Mouse (Mus musculus): Measurements from ENCODE around the gene Peli1. TPM values are rescaled to one million over a fixed set of nuclear protein-coding genes. Genes with fewer than 3 reads are reported as not detected.

Gene Peli1
- total and polyA plus RNA-seq, 2 experiments from 2014 or later: 37.3 to 37.7 TPM

GRCm38 (mm10) chr11:21103186-21103585, 12.1 kb downstream of the Peli1 start:
- Histone ChIP-seq H3K27me3 (ENCODE audit: insufficient read depth, low read length) (no peaks in the 10 kb centered on the region), H3K9me3 (ENCODE audit: low read length) (no peaks in the 10 kb centered on the region), H3K4me1 (ENCODE audit: insufficient read depth, low read length) (no peaks in the 10 kb centered on the region), H3K9ac (replicated peaks; ENCODE audit: low read length, poor library complexity, severe bottlenecking) (no peak overlapping the region), H3K4me3 (ENCODE audit: low read depth, low read length) (no peak overlapping the region), H3K36me3 (ENCODE audit: insufficient read depth, low read length) (no peaks in the 10 kb centered on the region), H3K27ac (ENCODE audit: low read depth, low read length) (no peak overlapping the region), H3K4me2 (ENCODE audit: low read depth, low read length, poor library complexity, severe bottlenecking) (no peak overlapping the region)
- no peak for DNase-seq (ENCODE audit: low spot score)
- WGBS: 73% methylated on average over 2 of the region's 2 CpGs
- no peak for TF ChIP-seq CTCF (IDR thresholded peaks at IDR 0.05)
- no peak for ATAC-seq (ENCODE audit: low FRiP score)

DNA sequence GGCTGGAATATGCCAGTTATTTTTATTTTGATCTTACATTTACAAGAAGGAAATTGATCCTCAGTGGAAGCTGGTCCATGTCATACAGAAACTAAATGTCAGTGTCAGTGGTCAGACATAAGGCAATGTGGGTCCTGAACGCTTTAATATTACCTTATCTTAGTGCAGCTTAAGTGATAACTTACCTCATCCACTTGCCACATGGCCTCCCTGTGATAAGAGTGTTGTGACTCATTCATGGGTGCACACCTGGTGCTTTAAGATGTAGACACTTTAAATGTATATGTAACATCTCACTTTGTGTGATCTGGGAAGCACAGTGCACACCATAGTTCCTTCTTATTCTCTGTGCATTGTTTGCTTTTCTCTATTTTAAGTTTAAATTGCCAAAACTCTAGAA, 14.3 kb downstream of the Peli1 start:
- H3K27me3 ChIP-seq (ENCODE audit: insufficient read depth, low read length): no peaks in the 10 kb centered on the region
- H3K36me3 ChIP-seq (ENCODE audit: insufficient read depth, low read length): no peaks in the 10 kb centered on the region
- H3K27ac ChIP-seq (ENCODE audit: low read depth, low read length): no peak overlapping the region
- H3K4me2 ChIP-seq (ENCODE audit: low read depth, low read length, poor library complexity, severe bottlenecking): no peak overlapping the region
- WGBS: 95% methylated on average over 1 of the region's 1 CpGs
- H3K9me3 ChIP-seq (ENCODE audit: low read length): no peaks in the 10 kb centered on the region
- no peak overlapping the region for H3K9ac ChIP-seq (replicated peaks; ENCODE audit: low read length, poor library complexity, severe bottlenecking)
- DNase-seq (ENCODE audit: low spot score): no peak
- no peak overlapping the region for H3K4me3 ChIP-seq (ENCODE audit: low read depth, low read length)
- no peaks in the 10 kb centered on the region for H3K4me1 ChIP-seq (ENCODE audit: insufficient read depth, low read length)
- ATAC-seq (ENCODE audit: low FRiP score): no peak
- TF ChIP-seq CTCF (IDR thresholded peaks at IDR 0.05): no peak

DNA sequence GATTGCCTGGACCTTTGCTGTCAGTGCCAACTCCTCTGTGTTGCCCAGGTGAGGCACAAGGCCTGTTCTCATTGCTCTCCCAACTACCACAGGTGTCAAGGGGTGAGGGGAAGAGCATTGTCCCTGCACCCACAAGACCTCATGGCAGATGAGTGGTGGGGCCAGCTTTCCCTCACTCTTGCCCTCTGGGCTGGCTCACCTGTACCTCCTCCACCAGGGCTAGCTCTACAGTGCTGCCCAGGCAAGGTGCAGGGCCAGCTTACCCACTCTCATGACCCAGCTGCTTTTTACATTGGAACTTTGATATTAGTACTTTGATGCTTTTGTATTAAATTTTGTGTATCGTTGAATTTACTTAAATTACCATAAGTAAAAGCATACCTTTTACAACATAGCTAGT, 16.0 kb downstream of the Peli1 start:
- 96% methylated on average over 1 of the region's 1 CpGs for WGBS
- no peak for ATAC-seq (ENCODE audit: low FRiP score)
- no peak overlapping the region for H3K4me2 ChIP-seq (ENCODE audit: low read depth, low read length, poor library complexity, severe bottlenecking)
- no peak overlapping the region for H3K4me3 ChIP-seq (ENCODE audit: low read depth, low read length)
- no peak overlapping the region for H3K27ac ChIP-seq (ENCODE audit: low read depth, low read length)
- no peak for DNase-seq (ENCODE audit: low spot score)
- H3K27me3 ChIP-seq (ENCODE audit: insufficient read depth, low read length): no peaks in the 10 kb centered on the region
- no peak for TF ChIP-seq CTCF (IDR thresholded peaks at IDR 0.05)
- no peaks in the 10 kb centered on the region for H3K9me3 ChIP-seq (ENCODE audit: low read length)
- H3K36me3 ChIP-seq (ENCODE audit: insufficient read depth, low read length): no peaks in the 10 kb centered on the region
- no peaks in the 10 kb centered on the region for H3K4me1 ChIP-seq (ENCODE audit: insufficient read depth, low read length)
- no peak overlapping the region for H3K9ac ChIP-seq (replicated peaks; ENCODE audit: low read length, poor library complexity, severe bottlenecking)

DNA sequence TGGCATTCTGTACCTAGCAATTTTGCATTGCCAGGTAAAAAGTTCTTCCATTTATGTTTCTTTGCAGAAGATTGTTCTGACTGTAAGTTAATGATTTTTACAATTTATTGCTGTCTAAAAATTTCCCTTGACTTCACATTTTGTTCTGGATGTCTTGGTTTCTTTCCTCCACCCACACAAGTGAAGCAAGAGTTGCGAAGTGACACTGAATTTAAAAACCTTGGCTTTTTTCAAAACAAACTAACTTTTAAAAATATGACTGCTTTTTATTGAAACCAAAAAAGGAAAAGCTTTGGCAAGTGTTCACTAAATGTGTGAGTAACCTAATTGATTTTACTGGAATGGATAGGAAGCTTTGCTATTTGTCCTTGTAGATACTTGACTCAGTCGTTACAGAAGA, 18.2 kb downstream of the Peli1 start:
- DNase-seq (ENCODE audit: low spot score) (no peak), ATAC-seq (ENCODE audit: low FRiP score) (no peak)
- Histone ChIP-seq H3K4me2 (ENCODE audit: low read depth, low read length, poor library complexity, severe bottlenecking) (no peak overlapping the region), H3K27ac (ENCODE audit: low read depth, low read length) (no peak overlapping the region), H3K4me3 (ENCODE audit: low read depth, low read length) (no peak overlapping the region), H3K9ac (replicated peaks; ENCODE audit: low read length, poor library complexity, severe bottlenecking) (no peak overlapping the region), H3K36me3 (ENCODE audit: insufficient read depth, low read length) (no peaks in the 10 kb centered on the region), H3K4me1 (ENCODE audit: insufficient read depth, low read length) (no peaks in the 10 kb centered on the region; the same call in 1 of the 2 replicates), H3K9me3 (ENCODE audit: low read length) (no peaks in the 10 kb centered on the region), H3K27me3 (ENCODE audit: insufficient read depth, low read length) (no peaks in the 10 kb centered on the region)
- WGBS: 94% methylated on average over 2 of the region's 2 CpGs
- no peak for TF ChIP-seq CTCF (IDR thresholded peaks at IDR 0.05)

DNA sequence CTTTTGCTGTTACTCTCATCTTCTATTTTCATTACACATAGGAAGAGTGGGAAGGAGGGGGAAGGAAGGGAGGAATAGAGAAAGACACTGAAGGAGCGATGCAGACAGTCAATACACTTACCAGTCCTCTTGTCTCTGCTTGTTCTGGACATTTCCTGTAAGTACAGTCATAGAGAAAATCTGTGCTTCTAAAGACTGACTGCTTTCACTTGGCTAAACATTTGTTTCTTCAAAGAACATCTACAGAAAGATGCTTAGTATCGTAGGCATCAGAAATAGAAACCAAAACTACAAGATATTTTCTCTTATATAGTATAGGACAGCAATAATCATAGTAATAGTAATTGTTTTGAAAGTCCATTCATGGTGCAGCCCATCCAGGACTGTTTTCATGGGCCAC, 23.4 kb downstream of the Peli1 start:
- H3K4me2 ChIP-seq (ENCODE audit: low read depth, low read length, poor library complexity, severe bottlenecking): no peak overlapping the region

DNA sequence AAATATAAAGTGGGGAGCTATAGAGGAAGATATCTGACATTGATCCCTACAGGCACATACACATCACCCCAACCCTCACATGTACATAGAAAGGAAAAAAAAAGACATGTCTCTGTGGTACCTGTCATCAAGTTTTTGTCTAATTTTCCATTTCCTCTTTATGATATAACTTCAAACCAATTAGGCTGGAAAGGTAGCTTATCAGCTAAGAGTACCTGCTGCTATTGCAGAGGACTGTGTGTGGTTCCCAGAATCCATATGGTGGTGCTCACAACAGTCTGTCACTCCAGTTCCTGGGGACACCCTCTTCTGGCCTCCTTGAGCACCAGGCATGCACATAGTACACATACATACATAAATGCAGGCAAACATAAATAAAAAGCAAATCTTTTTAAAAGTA, 24.7 kb downstream of the Peli1 start:
- H3K27ac ChIP-seq (ENCODE audit: low read depth, low read length): no peak overlapping the region
- H3K9me3 ChIP-seq (ENCODE audit: low read length): no peaks in the 10 kb centered on the region
- no peak for TF ChIP-seq CTCF (IDR thresholded peaks at IDR 0.05)
- H3K4me3 ChIP-seq (ENCODE audit: low read depth, low read length): no peak overlapping the region
- no peaks in the 10 kb centered on the region; the same call in 1 of the 2 replicates for H3K4me1 ChIP-seq (ENCODE audit: insufficient read depth, low read length)
- H3K27me3 ChIP-seq (ENCODE audit: insufficient read depth, low read length): no peaks in the 10 kb centered on the region
- DNase-seq (ENCODE audit: low spot score): no peak
- no peak for ATAC-seq (ENCODE audit: low FRiP score)
- no peak overlapping the region for H3K9ac ChIP-seq (replicated peaks; ENCODE audit: low read length, poor library complexity, severe bottlenecking)
- H3K4me2 ChIP-seq (ENCODE audit: low read depth, low read length, poor library complexity, severe bottlenecking): no peak overlapping the region
- H3K36me3 ChIP-seq (ENCODE audit: insufficient read depth, low read length): no peaks in the 10 kb centered on the region

More for the DNA sequence above, 23.4 kb downstream of the Peli1 start:
- Histone ChIP-seq H3K9me3 (ENCODE audit: low read length) (no peaks in the 10 kb centered on the region), H3K36me3 (ENCODE audit: insufficient read depth, low read length) (no peaks in the 10 kb centered on the region), H3K27me3 (ENCODE audit: insufficient read depth, low read length) (no peaks in the 10 kb centered on the region), H3K27ac (ENCODE audit: low read depth, low read length) (no peak overlapping the region), H3K4me3 (ENCODE audit: low read depth, low read length) (no peak overlapping the region), H3K9ac (replicated peaks; ENCODE audit: low read length, poor library complexity, severe bottlenecking) (no peak overlapping the region), H3K4me1 (ENCODE audit: insufficient read depth, low read length) (no peaks in the 10 kb centered on the region; the same call in 1 of the 2 replicates)
- ATAC-seq (ENCODE audit: low FRiP score) (no peak), DNase-seq (ENCODE audit: low spot score) (no peak)
- TF ChIP-seq CTCF (IDR thresholded peaks at IDR 0.05): no peak
- WGBS: 88% methylated on average over 2 of the region's 2 CpGs

All from midbrain, postnatal 0 days (tissue).